Mouse (Mus musculus): Measurements from ENCODE around the gene Nudt6. TPM values are rescaled to one million over a fixed set of nuclear protein-coding genes. Genes with fewer than 3 reads are reported as not detected.

The Nudt6 gene
- polyA plus RNA-seq, 1 experiment from 2014 or later = 5.9 TPM

DNA sequence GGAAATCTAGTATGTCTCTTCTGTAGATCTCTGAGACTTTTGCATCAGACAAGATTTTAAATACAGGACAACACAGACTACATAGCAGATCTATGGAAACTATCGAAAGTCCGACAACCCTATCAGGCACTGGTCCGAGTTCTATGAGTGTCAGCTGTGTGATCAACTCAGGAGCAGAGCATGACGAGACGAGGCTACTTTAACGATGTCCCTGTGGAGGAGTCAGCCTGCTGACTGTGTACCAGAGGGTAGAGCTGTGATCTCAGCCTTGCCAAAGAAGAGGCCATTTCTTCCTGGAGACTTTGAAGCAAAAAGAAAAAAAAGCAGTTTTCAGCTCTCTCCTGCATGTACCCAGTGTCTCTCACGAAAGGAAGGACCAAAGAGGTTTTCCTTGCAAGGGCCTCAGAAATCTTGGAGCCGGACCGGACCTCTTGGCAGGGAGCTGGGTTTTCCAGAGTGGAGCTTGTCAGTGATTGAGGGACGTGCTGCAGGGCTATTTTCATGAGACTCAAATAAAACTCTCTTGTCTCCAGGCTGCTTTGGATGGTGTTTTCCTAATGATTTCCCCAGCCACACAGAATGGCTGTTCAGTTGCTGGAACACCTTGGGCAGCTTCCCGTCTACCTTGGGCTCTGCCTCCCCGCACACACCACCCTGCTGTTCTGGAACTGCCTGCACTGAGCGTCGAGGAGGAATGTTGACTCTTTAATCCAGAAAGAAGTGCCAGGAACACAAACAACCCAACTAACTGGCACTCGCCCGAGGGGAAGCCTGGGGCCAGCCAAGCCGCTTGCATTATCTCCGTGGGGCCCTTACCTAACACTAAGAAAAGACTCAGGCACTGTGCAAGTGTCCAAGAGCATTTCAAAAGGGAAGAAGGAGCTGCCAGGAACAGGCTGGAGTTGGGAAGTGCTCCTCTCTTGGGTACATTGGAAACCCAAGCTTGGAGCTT, 39.8 kb downstream of the Nudt6 start:
- H3K4me3 ChIP-seq = no peak overlapping the region
- H3K36me3 ChIP-seq = no peaks in the 10 kb centered on the region
- no peak overlapping the region for H3K27ac ChIP-seq (replicated peaks)
- H3K4me1 ChIP-seq = no peaks in the 10 kb centered on the region
- H3K27me3 ChIP-seq = no peaks in the 10 kb centered on the region
- H3K9ac ChIP-seq (replicated peaks) = no peak overlapping the region
- H3K9me3 ChIP-seq = no peaks in the 10 kb centered on the region
- 47% methylated on average over 18 of the region's 18 CpGs for WGBS
- ATAC-seq (replicated peaks) = no peak
- no peak overlapping the region for H3K4me2 ChIP-seq (replicated peaks)

DNA sequence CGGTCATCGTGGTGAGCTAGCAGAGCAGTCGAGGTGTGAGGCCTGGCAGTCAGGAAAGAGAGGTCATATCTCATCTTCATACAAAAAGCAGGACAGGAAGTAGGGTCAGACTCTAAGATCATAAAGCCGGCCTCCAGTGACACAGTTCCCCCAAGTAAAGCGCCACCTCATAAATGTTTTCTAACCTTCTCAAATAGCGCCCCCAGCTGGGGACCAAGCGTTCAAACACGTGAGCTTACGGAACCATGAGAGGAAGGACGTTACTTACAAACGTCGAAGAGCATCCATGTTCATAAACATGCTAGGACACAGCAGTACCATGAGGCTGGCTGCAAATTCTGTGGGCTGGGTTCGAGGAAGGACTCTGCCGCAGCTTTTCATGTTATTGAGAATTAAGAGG, 40.8 kb downstream of the Nudt6 start:
- H3K4me1 ChIP-seq = no peaks in the 10 kb centered on the region
- H3K9ac ChIP-seq (replicated peaks) = no peak overlapping the region
- H3K36me3 ChIP-seq = no peaks in the 10 kb centered on the region
- H3K4me2 ChIP-seq (replicated peaks) = no peak overlapping the region
- no peak for ATAC-seq (replicated peaks)
- H3K27ac ChIP-seq (replicated peaks) = no peak overlapping the region
- no peaks in the 10 kb centered on the region for H3K9me3 ChIP-seq
- WGBS = 89% methylated on average over 14 of the region's 14 CpGs
- no peaks in the 10 kb centered on the region for H3K27me3 ChIP-seq
- H3K4me3 ChIP-seq = no peak overlapping the region

- WGBS = 74% methylated on average over 6 of the region's 6 CpGs
- Histone ChIP-seq H3K27me3 (no peaks in the 10 kb centered on the region), H3K4me2 (replicated peaks) (no peak overlapping the region), H3K27ac (replicated peaks) (no peak overlapping the region), H3K36me3 (no peaks in the 10 kb centered on the region), H3K4me3 (no peak overlapping the region), H3K9ac (replicated peaks) (no peak overlapping the region), H3K4me1 (no peaks in the 10 kb centered on the region), H3K9me3 (no peaks in the 10 kb centered on the region)
- ATAC-seq (replicated peaks) = no peak
Measured at GRCm38 (mm10) chr3:37378412-37378811, 41.6 kb downstream of the Nudt6 start.

- no peak overlapping the region for H3K9ac ChIP-seq (replicated peaks)
- H3K9me3 ChIP-seq = no peaks in the 10 kb centered on the region
- no peaks in the 10 kb centered on the region for H3K27me3 ChIP-seq
- no peak overlapping the region for H3K4me2 ChIP-seq (replicated peaks)
- no peak for ATAC-seq (replicated peaks)
- H3K27ac ChIP-seq (replicated peaks) = no peak overlapping the region
- 84% methylated on average over 6 of the region's 6 CpGs for WGBS
- H3K4me1 ChIP-seq = no peaks in the 10 kb centered on the region
- H3K4me3 ChIP-seq = no peak overlapping the region
- H3K36me3 ChIP-seq = no peaks in the 10 kb centered on the region
Measured at GRCm38 (mm10) chr3:37377926-37378325, 42.1 kb downstream of the Nudt6 start.

DNA sequence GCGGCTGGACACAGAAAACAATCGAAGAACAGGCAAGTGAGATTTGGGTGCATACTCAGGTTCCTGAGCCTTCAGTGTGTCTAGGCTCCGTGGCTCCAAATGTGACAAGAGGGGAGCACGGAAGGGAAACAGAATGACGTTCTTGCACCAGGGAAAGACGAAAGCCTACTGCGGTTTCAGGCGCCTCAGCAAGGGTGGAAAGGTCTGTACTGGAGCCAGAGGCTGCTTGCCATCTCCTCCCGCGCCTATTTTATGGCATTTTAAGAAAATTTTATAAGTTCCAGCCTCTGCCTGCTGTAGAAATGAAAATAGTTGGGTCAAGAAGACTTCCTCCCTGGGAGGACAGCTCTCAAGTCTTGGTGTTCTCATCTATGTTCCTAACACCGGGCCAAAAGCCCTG, 46.3 kb downstream of the Nudt6 start:
- Histone ChIP-seq H3K9me3 (no peaks in the 10 kb centered on the region), H3K9ac (replicated peaks) (no peak overlapping the region), H3K4me2 (replicated peaks) (no peak overlapping the region), H3K27me3 (no peaks in the 10 kb centered on the region), H3K27ac (replicated peaks) (no peak overlapping the region), H3K4me1 (no peaks in the 10 kb centered on the region), H3K4me3 (no peak overlapping the region), H3K36me3 (no peaks in the 10 kb centered on the region)
- no peak for ATAC-seq (replicated peaks)
- WGBS = 92% methylated on average over 11 of the region's 11 CpGs

GRCm38 (mm10) chr3:37370407-37370806, 49.6 kb downstream of the Nudt6 start:
- 76% methylated on average over 4 of the region's 4 CpGs for WGBS

DNA sequence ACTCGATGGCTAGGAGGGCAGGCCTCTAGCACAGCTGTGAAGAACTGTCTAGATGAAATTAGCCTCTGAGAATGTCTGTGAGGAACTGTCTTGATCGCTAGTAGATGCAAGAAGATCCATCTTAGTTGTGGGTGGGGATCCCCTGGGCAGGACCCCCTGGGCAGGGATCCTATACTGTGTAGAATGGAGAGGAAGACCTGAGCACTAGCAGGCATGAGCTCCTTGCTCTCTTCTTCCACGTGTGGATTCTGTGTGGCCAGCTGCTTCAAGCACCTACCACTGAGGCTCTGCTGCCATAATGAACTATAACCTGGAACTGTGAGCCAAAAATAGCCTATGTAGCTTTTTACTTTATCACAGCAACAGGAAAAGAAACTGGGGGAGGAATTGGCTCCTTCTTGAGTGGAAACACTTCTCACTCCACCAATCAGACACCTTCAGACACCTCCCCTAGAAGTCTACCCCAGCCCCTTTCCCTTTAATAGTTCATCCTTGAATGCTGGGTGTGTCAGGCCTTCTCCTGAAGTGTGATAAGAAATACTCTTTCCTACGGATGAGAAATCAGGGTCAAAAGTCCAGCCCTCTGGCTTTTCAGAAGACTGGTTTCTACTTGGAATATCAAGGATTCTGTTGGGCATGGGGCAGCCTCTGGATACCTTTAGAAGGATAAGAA, 53.5 kb downstream of the Nudt6 start:
- 70% methylated on average over 4 of the region's 4 CpGs for WGBS
- H3K9ac ChIP-seq (replicated peaks) = no peak overlapping the region
- no peak for ATAC-seq (replicated peaks)
- no peak overlapping the region for H3K4me3 ChIP-seq
- H3K4me2 ChIP-seq (replicated peaks) = no peak overlapping the region
- H3K27me3 ChIP-seq = no peaks in the 10 kb centered on the region
- H3K27ac ChIP-seq (replicated peaks) = no peak overlapping the region
- no peaks in the 10 kb centered on the region for H3K9me3 ChIP-seq
- no peaks in the 10 kb centered on the region for H3K4me1 ChIP-seq
- no peaks in the 10 kb centered on the region for H3K36me3 ChIP-seq

More at GRCm38 (mm10) chr3:37370407-37370806, 49.6 kb downstream of the Nudt6 start:
- H3K4me1 ChIP-seq = no peaks in the 10 kb centered on the region
- ATAC-seq (replicated peaks) = no peak
- no peaks in the 10 kb centered on the region for H3K27me3 ChIP-seq
- H3K27ac ChIP-seq (replicated peaks) = no peak overlapping the region
- H3K4me2 ChIP-seq (replicated peaks) = no peak overlapping the region
- H3K9me3 ChIP-seq = no peaks in the 10 kb centered on the region
- H3K9ac ChIP-seq (replicated peaks) = no peak overlapping the region
- H3K36me3 ChIP-seq = no peaks in the 10 kb centered on the region
- H3K4me3 ChIP-seq = no peak overlapping the region

- WGBS = 40% methylated on average over 3 of the region's 3 CpGs
- Histone ChIP-seq H3K27ac (replicated peaks) (no peak overlapping the region), H3K9ac (replicated peaks) (no peak overlapping the region), H3K4me2 (replicated peaks) (no peak overlapping the region), H3K36me3 (no peaks in the 10 kb centered on the region), H3K27me3 (no peaks in the 10 kb centered on the region), H3K4me3 (no peak overlapping the region), H3K4me1 (no peaks in the 10 kb centered on the region), H3K9me3 (no peaks in the 10 kb centered on the region)
- ATAC-seq (replicated peaks) = no peak
Measured at GRCm38 (mm10) chr3:37365976-37366375, 54.0 kb downstream of the Nudt6 start.

DNA sequence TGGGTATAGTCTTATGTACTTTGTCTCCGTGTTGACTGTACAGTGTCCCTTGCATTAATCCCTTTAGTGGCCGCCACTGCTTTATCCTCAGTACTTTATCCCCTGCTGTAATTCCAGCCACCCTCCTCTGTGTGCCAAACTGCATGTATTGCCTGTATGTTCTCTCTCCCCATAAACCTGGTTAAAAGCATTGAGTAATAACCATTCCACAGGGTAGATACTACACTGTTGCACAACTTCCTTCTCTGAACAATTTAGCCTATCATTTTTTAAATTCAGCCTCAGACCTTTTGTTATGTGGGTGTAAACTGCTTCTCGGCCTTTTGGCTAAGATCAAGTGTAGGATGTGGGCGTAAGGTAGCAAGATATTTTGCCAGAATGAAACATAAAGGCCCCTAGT, 54.9 kb downstream of the Nudt6 start:
- Histone ChIP-seq H3K4me3 (no peak overlapping the region), H3K9ac (replicated peaks) (no peak overlapping the region), H3K9me3 (no peaks in the 10 kb centered on the region), H3K4me2 (replicated peaks) (no peak overlapping the region), H3K36me3 (no peaks in the 10 kb centered on the region), H3K27me3 (no peaks in the 10 kb centered on the region), H3K27ac (replicated peaks) (no peak overlapping the region), H3K4me1 (no peaks in the 10 kb centered on the region)
- WGBS = 86% methylated on average over 4 of the region's 4 CpGs
- no peak for ATAC-seq (replicated peaks)

DNA sequence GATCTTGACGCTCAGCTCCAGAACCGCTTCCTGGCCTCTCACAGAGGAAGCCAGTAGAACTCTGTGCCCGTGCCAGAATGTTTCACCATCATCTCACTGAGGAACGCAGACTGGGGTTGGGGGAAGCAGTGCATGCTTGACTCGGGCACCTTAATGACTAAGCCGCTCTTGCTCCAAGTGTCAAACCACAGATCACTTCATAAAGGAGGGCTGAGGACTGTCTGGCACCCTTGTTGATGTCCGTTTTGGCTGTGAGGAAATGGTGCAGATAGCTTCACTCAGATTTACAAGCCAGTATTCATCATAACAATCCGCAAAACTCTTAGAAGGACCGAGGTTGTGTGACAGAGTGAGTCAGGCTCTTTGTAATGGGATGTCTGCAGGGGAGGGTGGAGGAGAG, 59.3 kb downstream of the Nudt6 start:
- 85% methylated on average over 9 of the region's 9 CpGs for WGBS
- Histone ChIP-seq H3K27me3 (no peaks in the 10 kb centered on the region), H3K27ac (replicated peaks) (no peak overlapping the region), H3K9me3 (no peaks in the 10 kb centered on the region), H3K4me2 (replicated peaks) (no peak overlapping the region), H3K4me1 (no peaks in the 10 kb centered on the region), H3K4me3 (no peak overlapping the region), H3K9ac (replicated peaks) (no peak overlapping the region), H3K36me3 (no peaks in the 10 kb centered on the region)
- ATAC-seq (replicated peaks) = no peak
